Mouse (Mus musculus): ENCODE measurements around the gene Slc25a14.

GRCm38 (mm10) chrX:48623049-48623378 lies 199 bp upstream of the Slc25a14 start:
- no peak for TF ChIP-seq GATA1 (IDR thresholded peaks at IDR 0.05; ENCODE audit: borderline replicate concordance, low read length)
- TF ChIP-seq FLI1 (IDR thresholded peaks at IDR 0.05; ENCODE audit: low read length): no peak

Measured in megakaryocyte, embryonic 14.5 days (primary cell).